Mouse (Mus musculus) effector memory CD4-positive, alpha-beta T cell, adult 7 months (primary cell): ENCODE results near the gene Pms1. TPM values are rescaled to one million over a fixed set of nuclear protein-coding genes. Genes with fewer than 3 reads are reported as not detected.

ENCODE experiments used
- polyA plus RNA-seq: library from polyadenylated mRNA; unstranded; fragments of 100-300 nt; shearing (Covaris generic); gene quantifications from one replicate; pipeline ENCODE4 v1.2.1, GENCODE M21; 2017

Pms1 gene
- 15.9 TPM for polyA plus RNA-seq

DNA sequence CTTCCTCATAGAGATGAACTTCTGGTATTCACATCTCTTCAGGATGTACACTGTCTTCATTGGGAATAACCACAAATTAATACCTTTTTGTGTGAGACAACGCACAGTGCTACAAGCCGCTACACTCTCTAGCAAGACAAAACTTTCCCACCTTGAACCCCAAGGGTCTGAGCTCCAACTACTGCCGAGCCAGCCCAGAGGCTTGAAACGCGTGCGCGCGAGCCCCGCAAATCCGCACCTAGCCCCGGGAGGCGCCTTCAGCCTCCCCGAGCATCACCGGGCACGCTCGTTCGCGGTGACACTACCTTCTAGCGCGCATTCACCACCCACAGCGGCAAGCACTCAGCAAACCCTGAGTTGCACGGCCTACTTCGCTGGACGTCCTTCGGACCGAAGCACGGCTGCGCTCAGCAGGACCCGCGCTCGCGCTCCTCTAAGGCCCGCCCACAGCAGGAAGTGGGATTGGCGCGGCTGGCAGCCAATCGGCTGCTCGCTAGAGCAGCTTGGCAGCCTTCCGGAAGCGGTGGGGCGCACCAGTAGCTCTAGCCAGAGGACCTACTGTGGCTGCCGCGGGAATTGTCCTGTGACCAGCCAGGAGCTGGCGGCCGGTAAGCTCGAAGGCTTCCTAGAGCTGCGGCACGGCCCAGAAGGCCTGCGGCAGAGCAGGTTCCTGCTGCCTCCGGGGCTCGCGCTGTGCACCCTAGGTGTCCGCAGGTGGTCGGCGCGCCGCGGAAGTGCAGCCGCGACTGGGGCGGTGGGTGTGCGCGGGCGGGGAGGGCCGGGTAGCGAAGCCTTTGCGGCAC lies at the start of gene Pms1, which contains the start of the genes Ormdl1 and Gm28778:
Gene Pms1 (minus strand): TSS at position 438 of the 803 bp plus-strand sequence.
Gene Ormdl1 (plus strand): TSS at position 515 of the 803 bp plus-strand sequence.
Gene Gm28778 (plus strand): TSS at position 531 of the 803 bp plus-strand sequence.

DNA sequence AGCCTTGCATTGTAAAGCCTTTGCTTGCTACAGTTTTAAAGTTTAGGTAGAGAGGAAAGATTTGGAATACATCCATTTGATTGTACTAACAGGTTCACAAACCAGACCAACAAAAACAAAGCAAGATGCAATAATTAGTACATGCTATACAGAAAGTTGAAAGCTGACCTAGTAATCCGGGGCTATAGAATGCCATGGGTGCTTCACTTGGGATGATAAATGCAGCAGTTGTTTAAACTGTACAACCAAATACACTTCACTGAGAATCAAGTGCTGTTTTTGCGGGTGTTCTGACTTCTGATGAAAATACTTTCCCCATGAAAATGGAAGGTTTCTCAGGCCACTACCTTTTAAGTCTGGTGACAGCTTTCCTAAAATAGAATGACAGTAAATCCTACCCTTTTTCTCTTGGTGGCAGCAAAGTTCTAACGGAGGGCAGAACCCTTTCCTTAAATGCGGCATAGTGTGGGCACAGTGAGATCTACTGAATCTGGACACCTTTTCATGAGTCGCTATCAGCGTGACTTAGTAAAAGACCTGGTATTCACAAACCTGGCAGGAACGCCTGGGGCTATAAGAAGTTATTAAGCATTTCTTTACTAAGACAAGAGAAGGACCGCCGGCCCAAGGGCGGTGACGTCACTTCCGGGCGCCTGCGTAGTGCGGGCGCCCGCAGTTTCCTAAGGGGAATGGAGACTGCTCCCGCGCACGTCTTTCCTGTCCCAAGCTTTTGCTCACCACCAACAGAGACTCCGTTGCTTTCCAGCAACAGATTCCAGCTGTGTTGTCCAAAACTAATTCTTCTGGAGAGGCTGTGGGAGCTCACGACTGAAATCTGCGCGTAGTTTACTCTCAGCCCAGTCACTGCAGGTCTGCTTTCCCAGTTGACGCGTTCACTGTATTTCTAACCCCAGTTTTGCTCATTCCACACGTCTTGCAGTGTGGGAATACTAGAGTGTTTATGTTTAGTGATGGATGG lies 16.5 kb upstream of the Pms1 start, which contains the start of gene Osgepl1:
Gene Osgepl1 (plus strand): TSS at position 636 of the 979 bp plus-strand sequence.

DNA sequence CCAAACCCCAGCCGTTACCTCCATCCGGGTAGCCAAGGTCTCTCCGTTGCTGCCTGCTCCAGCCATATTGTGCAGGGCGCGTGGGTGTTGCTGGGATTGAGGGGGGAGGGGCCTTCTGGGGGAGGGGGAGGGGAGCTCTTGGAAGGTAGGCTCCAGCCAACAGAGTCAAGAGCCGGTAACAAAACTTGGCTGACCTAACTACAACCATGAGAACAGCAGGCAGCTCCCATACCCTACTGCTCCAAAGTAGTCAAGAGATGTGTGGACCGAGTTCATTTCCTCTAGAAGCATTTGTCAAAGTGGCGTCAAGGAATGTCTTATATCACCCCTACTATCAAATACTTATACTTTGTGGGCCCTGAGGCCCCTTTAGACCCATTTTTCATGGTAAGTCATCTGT lies 109.3 kb downstream of the Pms1 start, which contains the start of gene 1700019A02Rik:
Gene 1700019A02Rik (minus strand): TSS at position 101 of the 400 bp plus-strand sequence.

Other genes with a start within 250 kb of the Pms1 start
- not detected for gene Mstn, start 235.4 kb downstream of the Pms1 start, polyA plus RNA-seq
- not detected for gene 1700019A02Rik, start 109.4 kb downstream of the Pms1 start, polyA plus RNA-seq
- gene Ormdl1, start 77 bp upstream of the Pms1 start, polyA plus RNA-seq: 35.6 TPM
- not detected for gene Gm28778, start 93 bp upstream of the Pms1 start, polyA plus RNA-seq
- 8.6 TPM for gene Osgepl1, start 16.6 kb upstream of the Pms1 start, polyA plus RNA-seq
- not detected for gene Asdurf, start 55.6 kb upstream of the Pms1 start, polyA plus RNA-seq
- gene Gm28551, start 55.6 kb upstream of the Pms1 start, polyA plus RNA-seq: 0.39 TPM
- 54.3 TPM for gene Asnsd1, start 55.7 kb upstream of the Pms1 start, polyA plus RNA-seq